Comparison of ENCODE assay signal across 8 mouse cellular contexts in the genomic region with DNA sequence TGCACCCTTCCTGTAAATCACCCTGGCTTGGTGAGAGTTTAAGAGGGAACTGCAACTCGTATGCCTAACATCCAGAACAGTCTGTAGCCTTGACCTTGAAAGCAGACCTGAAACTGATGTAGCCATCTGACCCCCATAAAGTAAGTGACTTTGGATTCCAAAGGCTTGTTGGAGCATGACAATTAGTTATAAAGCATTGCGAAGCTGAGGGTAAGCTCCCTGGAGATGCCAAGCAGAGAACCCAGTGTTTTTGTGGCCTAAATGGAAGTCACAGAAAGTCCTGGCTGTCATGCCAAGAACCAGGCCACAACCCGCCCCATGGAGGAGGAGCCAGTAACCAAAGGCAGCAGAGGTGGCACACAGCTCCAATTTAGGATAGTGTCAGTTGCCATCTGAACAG. TPM values are rescaled to one million over a fixed set of nuclear protein-coding genes. Genes with fewer than 3 reads are reported as not detected.
DNase-seq lines count a peak whose midpoint lies in the region; ATAC-seq and TF ChIP-seq lines count a peak whose summit lies in the region.
"Had no signal": no experiment of that assay in that cellular context is flagged by ENCODE, and none has a peak within 500 bp of the region (broad histone marks: within the 10 kb centered on the region; RNA-seq: fewer than 3 reads in every experiment).

No protein-coding gene starts in this region.

- no peak overlapping the region for H3K4me3 ChIP-seq in cortical plate, adult 2 months (ENCODE audit: insufficient read depth, low read length)
- no peak overlapping the region for H3K4me3 ChIP-seq in lung, embryonic 14.5 days (ENCODE audit: low read depth, low read length)
- H3K4me3 ChIP-seq in intestine, embryonic 15.5 days (replicated peaks): no peak overlapping the region
- H3K4me3 ChIP-seq: megakaryocyte, embryonic 14.5 days had no signal

- TF ChIP-seq POLR2A in cortical plate, adult 2 months (IDR thresholded peaks at IDR 0.05; ENCODE audit: extremely low read depth, insufficient read depth, low read length): peak; percentile 46

- H3K4me1 ChIP-seq in cortical plate, adult 2 months (ENCODE audit: control insufficient read depth, insufficient read depth, low read length): no peaks in the 10 kb centered on the region
- no peaks in the 10 kb centered on the region; the same call in 1 of the 2 replicates for H3K4me1 ChIP-seq in lung, embryonic 14.5 days (ENCODE audit: insufficient read depth)
- 0 out of 2 replicates have a peak, but pooled peaks cover 7% of the 10 kb centered on the region for H3K4me1 ChIP-seq in intestine, embryonic 15.5 days (replicated peaks)

- H3K4me2 ChIP-seq in lung, embryonic 14.5 days: no peak overlapping the region
- no peak overlapping the region for H3K4me2 ChIP-seq in intestine, embryonic 15.5 days (replicated peaks)

- no peaks in the 10 kb centered on the region for H3K9me3 ChIP-seq in lung, embryonic 14.5 days (ENCODE audit: low read depth, low read length)
- no peaks in the 10 kb centered on the region for H3K9me3 ChIP-seq in intestine, embryonic 15.5 days

- TF ChIP-seq CTCF in cortical plate, adult 2 months (IDR thresholded peaks at IDR 0.05; ENCODE audit: extremely low read depth, insufficient read depth, low read length): no peak
- TF ChIP-seq CTCF in lung, embryonic 14.5 days (IDR thresholded peaks at IDR 0.05; ENCODE audit: low read depth): no peak

- H3K27ac ChIP-seq in cortical plate, adult 2 months (ENCODE audit: insufficient read depth, low read length): peak overlapping the region; percentile 48
- peak overlapping the region; percentile 60; the same call in 1 of the 2 replicates for H3K27ac ChIP-seq in lung, embryonic 14.5 days (ENCODE audit: low read depth)
- H3K27ac ChIP-seq in intestine, embryonic 15.5 days: no peak overlapping the region

- H3K36me3 ChIP-seq in lung, embryonic 14.5 days (ENCODE audit: insufficient read depth): no peaks in the 10 kb centered on the region
- no peaks in the 10 kb centered on the region for H3K36me3 ChIP-seq in intestine, embryonic 15.5 days

- H3K27me3 ChIP-seq in lung, embryonic 14.5 days (ENCODE audit: insufficient read depth, low read length): no peaks in the 10 kb centered on the region
- no peaks in the 10 kb centered on the region for H3K27me3 ChIP-seq in intestine, embryonic 15.5 days (replicated peaks)

- ATAC-seq in lung, embryonic 14.5 days (ENCODE audit: insufficient read depth): peak; percentile 4; the same call in 1 of the 2 replicates
- ATAC-seq in intestine, embryonic 15.5 days: no peak

- peak; percentile 21 for DNase-seq in retina, postnatal 1 day
- no peak for DNase-seq in retina, embryonic 14.5 days (ENCODE audit: low spot score)
- DNase-seq in kidney, postnatal 14 days: peak; percentile 83
- DNase-seq in lung, embryonic 14.5 days: peak; percentile 20
- no peak for DNase-seq in B cell, adult 2 months

- no peak overlapping the region for H3K9ac ChIP-seq in lung, embryonic 14.5 days
- H3K9ac ChIP-seq in intestine, embryonic 15.5 days: no peak overlapping the region

- WGBS in lung, embryonic 14.5 days: 63% methylated on average over 3 of the region's 3 CpGs
- WGBS in intestine, embryonic 15.5 days: 80% methylated on average over 3 of the region's 3 CpGs

RNA-seq across cellular contexts. Expression of gene Mrpl19, which starts 21.8 kb away (rescaled TPM):
- 14.1 and 16.6 TPM in 2 replicates for polyA plus RNA-seq in cortical plate, adult 2 months (2012; rRNA removed)
- polyA plus RNA-seq in lung, embryonic 14.5 days (2014; fragmentation: Nextera tagmentation; extraction: Ambion mirVana): 40.8 and 48.1 TPM in 2 replicates
- 58.2 and 59.9 TPM in 2 replicates for polyA plus RNA-seq in intestine, embryonic 15.5 days (2015; fragmentation: Nextera tagmentation; extraction: Ambion mirVana)

RNA-seq across cellular contexts. Expression of gene Eva1a, which starts 53.3 kb away (rescaled TPM):
- 17.1 and 17.3 TPM in 2 replicates for polyA plus RNA-seq in cortical plate, adult 2 months (2012; rRNA removed)
- polyA plus RNA-seq in lung, embryonic 14.5 days (2014; fragmentation: Nextera tagmentation; extraction: Ambion mirVana): 46.5 and 53.7 TPM in 2 replicates
- 16.8 and 19.6 TPM in 2 replicates for polyA plus RNA-seq in intestine, embryonic 15.5 days (2015; fragmentation: Nextera tagmentation; extraction: Ambion mirVana)

Comparison
In these comparisons a context has a peak if more than half of its experiments do, and no peak if none do; other contexts are left out.
1. DNase-seq: peak in retina, postnatal 1 day (single experiment), kidney, postnatal 14 days (single experiment) and lung, embryonic 14.5 days (single experiment); none in retina, embryonic 14.5 days (single experiment) and B cell, adult 2 months (0 of 2).